Mouse (Mus musculus): ENCODE results near the gene Cyp4x1. TPM values are rescaled to one million over a fixed set of nuclear protein-coding genes. Genes with fewer than 3 reads are reported as not detected.

The Cyp4x1 gene
- total RNA-seq, 2 experiments from 2014 or later: not detected

GRCm38 (mm10) chr4:115093331-115093864 lies 40.7 kb downstream of the Cyp4x1 start:
- intact Hi-C loops (cut with DNase I): no loop called here
- no peak for DNase-seq

GRCm38 (mm10) chr4:115091806-115092205 lies 42.3 kb downstream of the Cyp4x1 start:
- DNase-seq: no peak
- intact Hi-C loops (cut with DNase I): no loop called here

- intact Hi-C loops (cut with DNase I): no loop called here
- no peak for DNase-seq
Measured at GRCm38 (mm10) chr4:115090592-115090991, 43.5 kb downstream of the Cyp4x1 start.

GRCm38 (mm10) chr4:115088611-115089338 lies 45.3 kb downstream of the Cyp4x1 start, which contains the start of gene Pdzk1ip1:
Gene Pdzk1ip1 (plus strand): TSS chr4:115088708.
- intact Hi-C loops (cut with DNase I): loop anchor here (5.0 kb wide), 1 partner anchor 91 kb away; no protein-coding TSS in a partner anchor
- no peak for DNase-seq

- DNase-seq: no peak
- intact Hi-C loops (cut with DNase I): loop anchor here (5.0 kb wide), 1 partner anchor 90 kb away; no protein-coding TSS in a partner anchor
Measured at GRCm38 (mm10) chr4:115086763-115087415, 47.2 kb downstream of the Cyp4x1 start.

GRCm38 (mm10) chr4:115086257-115086656 lies 47.8 kb downstream of the Cyp4x1 start:
- intact Hi-C loops (cut with DNase I): loop anchor here (5.0 kb wide), 1 partner anchor 89 kb away; no protein-coding TSS in a partner anchor
- no peak for DNase-seq

- intact Hi-C loops (cut with DNase I): loop anchor here (5.0 kb wide), 1 partner anchor 88 kb away; no protein-coding TSS in a partner anchor
Measured at GRCm38 (mm10) chr4:115085522-115086095, 48.5 kb downstream of the Cyp4x1 start.

GRCm38 (mm10) chr4:115083031-115083430 lies 51.0 kb downstream of the Cyp4x1 start:
- no peak for DNase-seq
- intact Hi-C loops (cut with DNase I): loop anchor here (5.0 kb wide), 1 partner anchor 36 kb away; no protein-coding TSS in a partner anchor

More at GRCm38 (mm10) chr4:115085522-115086095, 48.5 kb downstream of the Cyp4x1 start:
- DNase-seq: peak in 1 of 2 experiments; percentile 48

- no peak for DNase-seq
- intact Hi-C loops (cut with DNase I): loop anchor here (5.0 kb wide), 1 partner anchor 33 kb away; no protein-coding TSS in a partner anchor
Measured at GRCm38 (mm10) chr4:115079821-115080349, 54.2 kb downstream of the Cyp4x1 start.

- intact Hi-C loops (cut with DNase I): no loop called here
- no peak for DNase-seq
Measured at GRCm38 (mm10) chr4:115078892-115079820, 54.9 kb downstream of the Cyp4x1 start.

GRCm38 (mm10) chr4:115075204-115075915 lies 58.7 kb downstream of the Cyp4x1 start:
- DNase-seq: no peak
- intact Hi-C loops (cut with DNase I): no loop called here

- no peak for DNase-seq
- intact Hi-C loops (cut with DNase I): no loop called here
Measured at GRCm38 (mm10) chr4:115074789-115075188, 59.3 kb downstream of the Cyp4x1 start.

- intact Hi-C loops (cut with DNase I): no loop called here
- no peak for DNase-seq
Measured at GRCm38 (mm10) chr4:115071668-115072067, 62.4 kb downstream of the Cyp4x1 start.

GRCm38 (mm10) chr4:115063518-115064239 lies 70.4 kb downstream of the Cyp4x1 start:
- DNase-seq: no peak
- intact Hi-C loops (cut with DNase I): no loop called here

- DNase-seq: no peak
- intact Hi-C loops (cut with DNase I): no loop called here
Measured at GRCm38 (mm10) chr4:115062875-115063517, 71.1 kb downstream of the Cyp4x1 start.

- DNase-seq: no peak
- intact Hi-C loops (cut with DNase I): no loop called here
Measured at GRCm38 (mm10) chr4:115062540-115062874, 71.6 kb downstream of the Cyp4x1 start.

GRCm38 (mm10) chr4:115060753-115061152 lies 73.3 kb downstream of the Cyp4x1 start:
- intact Hi-C loops (cut with DNase I): no loop called here
- no peak for DNase-seq

- intact Hi-C loops (cut with DNase I): no loop called here
- DNase-seq: no peak
Measured at GRCm38 (mm10) chr4:115059871-115060270, 74.2 kb downstream of the Cyp4x1 start.

Measured in gastrocnemius, postnatal 36 days (tissue).